9 mouse cellular contexts compared by ENCODE assay signal in the genomic region with DNA sequence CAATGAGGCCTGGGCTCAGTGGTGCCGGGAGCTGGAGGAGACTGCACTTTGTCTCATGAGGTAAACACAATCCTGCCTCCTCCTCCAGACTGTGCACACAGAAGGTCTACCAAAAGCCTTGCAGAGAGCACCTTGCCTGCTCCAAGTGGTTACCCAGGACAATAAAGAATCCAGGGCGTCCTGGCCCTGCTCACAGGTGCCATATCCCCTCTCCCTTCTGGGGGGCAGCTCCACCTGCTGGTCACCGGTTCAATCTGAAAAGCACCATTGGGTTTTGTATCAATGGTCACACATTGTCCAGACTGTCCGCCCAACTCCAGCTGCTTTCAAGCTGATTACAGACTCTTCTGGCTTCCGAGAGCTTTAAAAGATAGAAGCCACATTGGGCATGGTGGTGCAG. TPM values are rescaled to one million over a fixed set of nuclear protein-coding genes. Genes with fewer than 3 reads are reported as not detected.
DNase-seq lines count a peak whose midpoint lies in the region; ATAC-seq and TF ChIP-seq lines count a peak whose summit lies in the region.
"Had no signal": no experiment of that assay in that cellular context is flagged by ENCODE, and none has a peak within 500 bp of the region (broad histone marks: within the 10 kb centered on the region; RNA-seq: fewer than 3 reads in every experiment).

No protein-coding gene starts in this region.

- H3K27me3 ChIP-seq in spleen, adult 2 months (ENCODE audit: control insufficient read depth, insufficient read depth, low read length), result no peaks in the 10 kb centered on the region
- peaks cover 6% of the 10 kb centered on the region for H3K27me3 ChIP-seq in midbrain, embryonic 16.5 days (ENCODE audit: control insufficient read depth, insufficient read depth, low read depth, low read length)

- H3K4me1 ChIP-seq in spleen, adult 2 months (ENCODE audit: control insufficient read depth, insufficient read depth, insufficient read length), result no peaks in the 10 kb centered on the region
- H3K4me1 ChIP-seq in midbrain, embryonic 16.5 days (ENCODE audit: control insufficient read depth, insufficient read depth, low read length), result peaks cover 12% of the 10 kb centered on the region

- no peak for ATAC-seq in midbrain, embryonic 16.5 days

- H3K9me3 ChIP-seq in midbrain, embryonic 16.5 days (replicated peaks; ENCODE audit: control insufficient read depth, low read length, poor library complexity, severe bottlenecking), result 0 out of 2 replicates have a peak, but pooled peaks cover 5% of the 10 kb centered on the region

- no peaks in the 10 kb centered on the region for H3K36me3 ChIP-seq in spleen, adult 2 months (ENCODE audit: control insufficient read depth, insufficient read depth, low read length)
- no peaks in the 10 kb centered on the region for H3K36me3 ChIP-seq in midbrain, embryonic 16.5 days (ENCODE audit: control insufficient read depth, insufficient read depth, low read length)
- H3K36me3 ChIP-seq: neural tube, embryonic 12.5 days had no signal

- no peak overlapping the region for H3K4me3 ChIP-seq in spleen, adult 2 months (ENCODE audit: extremely low read depth, insufficient read depth, insufficient read length)
- no peak overlapping the region for H3K4me3 ChIP-seq in midbrain, embryonic 16.5 days (ENCODE audit: low read depth, low read length)
- H3K4me3 ChIP-seq: neural tube, embryonic 12.5 days had no signal

- H3K4me2 ChIP-seq in midbrain, embryonic 16.5 days (ENCODE audit: low read length), result no peak overlapping the region
- H3K4me2 ChIP-seq: neural tube, embryonic 12.5 days had no signal

- no peak for TF ChIP-seq POLR2A in spleen, adult 2 months (IDR thresholded peaks at IDR 0.05; ENCODE audit: low read depth, low read length)

- 60% methylated on average over 5 of the region's 5 CpGs for WGBS in spleen, adult 2 months
- WGBS in midbrain, embryonic 16.5 days, result 57% methylated on average over 5 of the region's 5 CpGs

- H3K27ac ChIP-seq in spleen, adult 2 months (ENCODE audit: insufficient read depth, low read length), result no peak overlapping the region
- H3K27ac ChIP-seq in midbrain, embryonic 16.5 days (ENCODE audit: low read length), result no peak overlapping the region
- H3K27ac ChIP-seq: neural tube, embryonic 12.5 days had no signal

- no peak overlapping the region for H3K9ac ChIP-seq in midbrain, embryonic 16.5 days (ENCODE audit: low read depth, low read length)
- H3K9ac ChIP-seq: neural tube, embryonic 12.5 days had no signal

- DNase-seq in embryo, embryonic 10 days (ENCODE audit: low spot score), result peak; percentile 21
- no peak for DNase-seq in embryo, embryonic 11 days
- DNase-seq in spleen, adult 2 months (ENCODE audit: low read depth in 1 of 2, low spot score in 2 of 2), result peak in 1 of 2 experiments; percentile 18
- no peak for DNase-seq in spleen, postnatal 4 days (ENCODE audit: low spot score in 2 of 2)
- peak; percentile 71 for DNase-seq in kidney, postnatal 10 days
- peak; percentile 10 to 26 for DNase-seq in thymus, postnatal 36 days
- no peak for DNase-seq in cerebellum, adult 8-10 months

- TF ChIP-seq CTCF in spleen, adult 2 months (IDR thresholded peaks at IDR 0.05; ENCODE audit: extremely low read depth, insufficient read depth, insufficient read length, insufficient replicate concordance), result peak; percentile 9; the same call in 1 of the 2 replicates

RNA-seq across cellular contexts. Expression of gene Ddx50, which starts 32.0 kb away (rescaled TPM):
- polyA plus RNA-seq in spleen, adult 2 months (2012; rRNA removed), result 6.1 and 6.4 TPM in 2 replicates
- 89.4 and 96.8 TPM in 2 replicates for polyA plus RNA-seq in midbrain, embryonic 16.5 days (2015; fragmentation: Nextera tagmentation; extraction: Ambion mirVana)

RNA-seq across cellular contexts. Expression of gene Stox1, which starts 42.9 kb away (rescaled TPM):
- polyA plus RNA-seq in spleen, adult 2 months (2012; rRNA removed), result 0.14 and 0.20 TPM in 2 replicates
- 3.5 and 5.4 TPM in 2 replicates for polyA plus RNA-seq in midbrain, embryonic 16.5 days (2015; fragmentation: Nextera tagmentation; extraction: Ambion mirVana)

Comparison
In these comparisons a context has a peak if more than half of its experiments do, and no peak if none do; other contexts are left out.
1. DNase-seq: peak in embryo, embryonic 10 days (single experiment), kidney, postnatal 10 days (single experiment) and thymus, postnatal 36 days (2 of 2); none in embryo, embryonic 11 days (single experiment), spleen, postnatal 4 days (0 of 2) and cerebellum, adult 8-10 months (single experiment).
2. RNA of gene Ddx50, which starts 32.0 kb away (polyA plus RNA-seq): 89.4 to 96.8 TPM in midbrain, embryonic 16.5 days; 6.1 to 6.4 TPM in spleen, adult 2 months; every median in the first group is over 10 times any median in the second.